7 mouse cellular contexts compared by ENCODE assay signal in genomic region chr13:22034443-22035266, GRCm38 (mm10). TPM values are rescaled to one million over a fixed set of nuclear protein-coding genes. Genes with fewer than 3 reads are reported as not detected.
DNase-seq lines count a peak whose midpoint lies in the region; ATAC-seq and TF ChIP-seq lines count a peak whose summit lies in the region.

No protein-coding gene starts in this region.

- peak overlapping the region; percentile 89 for H3K27ac ChIP-seq in forebrain, embryonic 13.5 days
- H3K27ac ChIP-seq in limb, embryonic 12.5 days: peak overlapping the region; percentile 94
- H3K27ac ChIP-seq in stomach, embryonic 14.5 days (ENCODE audit: low read length): peak overlapping the region; percentile 85

- TF ChIP-seq CTCF in E14TG2a.4 (conservative IDR thresholded peaks at IDR 0.05; ENCODE audit: low read length): no peak

- WGBS in forebrain, embryonic 13.5 days: under 1% methylated on average over 14 of the region's 14 CpGs
- WGBS in limb, embryonic 12.5 days: under 1% methylated on average over 14 of the region's 14 CpGs
- under 1% methylated on average over 11 of the region's 14 CpGs for WGBS in stomach, embryonic 14.5 days

- peak overlapping the region; percentile 77 for H3K4me3 ChIP-seq in E14TG2a.4 (replicated peaks; ENCODE audit: low read length)
- H3K4me3 ChIP-seq in forebrain, embryonic 13.5 days: peak overlapping the region; percentile 41
- H3K4me3 ChIP-seq in limb, embryonic 12.5 days (replicated peaks): peak overlapping the region; percentile 45
- H3K4me3 ChIP-seq in stomach, embryonic 14.5 days (ENCODE audit: low read depth, low read length): peak overlapping the region; percentile 32

- H3K4me2 ChIP-seq in forebrain, embryonic 13.5 days: peak overlapping the region; percentile 79
- H3K4me2 ChIP-seq in limb, embryonic 12.5 days: peak overlapping the region; percentile 69
- peak overlapping the region; percentile 66 for H3K4me2 ChIP-seq in stomach, embryonic 14.5 days (replicated peaks; ENCODE audit: low read depth, low read length)

- H3K4me1 ChIP-seq in E14TG2a.4 (replicated peaks; ENCODE audit: low read depth, low read length): peaks cover 55% of the 10 kb centered on the region
- H3K4me1 ChIP-seq in forebrain, embryonic 13.5 days: peaks cover 19% of the 10 kb centered on the region
- peaks cover 20% of the 10 kb centered on the region for H3K4me1 ChIP-seq in limb, embryonic 12.5 days (replicated peaks)
- peaks cover 5% of the 10 kb centered on the region; the same call in 1 of the 2 replicates for H3K4me1 ChIP-seq in stomach, embryonic 14.5 days (ENCODE audit: control insufficient read depth, insufficient read depth, low read length)

- ATAC-seq in forebrain, embryonic 13.5 days: peak; percentile 3; the same call in 1 of the 2 replicates
- ATAC-seq in limb, embryonic 12.5 days (ENCODE audit: insufficient number of reproducible peaks, insufficient read depth, low FRiP score, low TSS enrichment, low read depth): peak; percentile 1; the same call in 1 of the 2 replicates
- ATAC-seq in stomach, embryonic 14.5 days (ENCODE audit: insufficient number of reproducible peaks, insufficient read depth, low FRiP score, low read depth): no peak; the same call in 1 of the 2 replicates

- no peaks in the 10 kb centered on the region for H3K27me3 ChIP-seq in E14TG2a.4 (ENCODE audit: insufficient read depth, low read length)
- H3K27me3 ChIP-seq in forebrain, embryonic 13.5 days: no peaks in the 10 kb centered on the region
- no peaks in the 10 kb centered on the region for H3K27me3 ChIP-seq in limb, embryonic 12.5 days
- H3K27me3 ChIP-seq in stomach, embryonic 14.5 days (ENCODE audit: control insufficient read depth, insufficient read depth, low read length): no peaks in the 10 kb centered on the region

- H3K36me3 ChIP-seq in E14TG2a.4 (ENCODE audit: insufficient read depth, low read length): 0 out of 2 replicates have a peak, but pooled peaks cover 3% of the 10 kb centered on the region
- no peaks in the 10 kb centered on the region for H3K36me3 ChIP-seq in forebrain, embryonic 13.5 days (ENCODE audit: poor library complexity, severe bottlenecking)
- no peaks in the 10 kb centered on the region for H3K36me3 ChIP-seq in limb, embryonic 12.5 days
- H3K36me3 ChIP-seq in stomach, embryonic 14.5 days (ENCODE audit: control insufficient read depth, insufficient read depth, low read length): no peaks in the 10 kb centered on the region

- peak overlapping the region; percentile 71 for H3K9ac ChIP-seq in forebrain, embryonic 13.5 days
- peak overlapping the region; percentile 75 for H3K9ac ChIP-seq in limb, embryonic 12.5 days (replicated peaks)
- peak overlapping the region; percentile 47 for H3K9ac ChIP-seq in stomach, embryonic 14.5 days (replicated peaks; ENCODE audit: low read depth, low read length)

- H3K9me3 ChIP-seq in E14TG2a.4 (ENCODE audit: low read length): no peaks in the 10 kb centered on the region
- no peaks in the 10 kb centered on the region for H3K9me3 ChIP-seq in forebrain, embryonic 13.5 days (replicated peaks)
- no peaks in the 10 kb centered on the region for H3K9me3 ChIP-seq in limb, embryonic 12.5 days
- H3K9me3 ChIP-seq in stomach, embryonic 14.5 days (ENCODE audit: control insufficient read depth, low read depth, low read length): no peaks in the 10 kb centered on the region

- peak; percentile 61 for DNase-seq in 3T3-L1 (ENCODE audit: low read depth, low spot score)
- no peak for DNase-seq in spleen, postnatal 4 days (ENCODE audit: low spot score in 2 of 2)
- no peak for DNase-seq in cerebellum, adult 9-11 months

RNA-seq across cellular contexts. Expression of gene Hist1h2ah, which starts 0.7 kb away (rescaled TPM):
- polyA plus RNA-seq in forebrain, embryonic 13.5 days (2015; fragmentation: Nextera tagmentation; extraction: Ambion mirVana): 2.8 and 10.7 TPM in 2 replicates
- polyA plus RNA-seq in limb, embryonic 12.5 days (2016; fragmentation: Nextera tagmentation; extraction: Ambion mirVana): 24.8 and 50.4 TPM in 2 replicates
- polyA plus RNA-seq in stomach, embryonic 14.5 days (2014; fragmentation: Nextera tagmentation; extraction: Ambion mirVana): 10.3 and 12.7 TPM in 2 replicates

RNA-seq across cellular contexts. Expression of gene Hist1h2bk, which starts 1.0 kb away (rescaled TPM):
- 7.5 and 10.3 TPM in 2 replicates for polyA plus RNA-seq in forebrain, embryonic 13.5 days (2015; fragmentation: Nextera tagmentation; extraction: Ambion mirVana)
- polyA plus RNA-seq in limb, embryonic 12.5 days (2016; fragmentation: Nextera tagmentation; extraction: Ambion mirVana): 21.0 and 25.9 TPM in 2 replicates
- 7.0 and 7.5 TPM in 2 replicates for polyA plus RNA-seq in stomach, embryonic 14.5 days (2014; fragmentation: Nextera tagmentation; extraction: Ambion mirVana)

RNA-seq across cellular contexts. Expression of gene Hist1h4i, which starts 6.5 kb away (rescaled TPM):
- 42.8 and 45.2 TPM in 2 replicates for polyA plus RNA-seq in forebrain, embryonic 13.5 days (2015; fragmentation: Nextera tagmentation; extraction: Ambion mirVana)
- 30.3 and 34.1 TPM in 2 replicates for polyA plus RNA-seq in limb, embryonic 12.5 days (2016; fragmentation: Nextera tagmentation; extraction: Ambion mirVana)
- polyA plus RNA-seq in stomach, embryonic 14.5 days (2014; fragmentation: Nextera tagmentation; extraction: Ambion mirVana): 19.1 and 22.4 TPM in 2 replicates

RNA-seq across cellular contexts. Expression of gene Hist1h2ag, which starts 8.1 kb away (rescaled TPM):
- 60.3 and 62.0 TPM in 2 replicates for polyA plus RNA-seq in forebrain, embryonic 13.5 days (2015; fragmentation: Nextera tagmentation; extraction: Ambion mirVana)
- polyA plus RNA-seq in limb, embryonic 12.5 days (2016; fragmentation: Nextera tagmentation; extraction: Ambion mirVana): 119 and 120 TPM in 2 replicates
- 43.8 and 54.9 TPM in 2 replicates for polyA plus RNA-seq in stomach, embryonic 14.5 days (2014; fragmentation: Nextera tagmentation; extraction: Ambion mirVana)

RNA-seq across cellular contexts. Expression of gene Hist1h2bj, which starts 8.4 kb away (rescaled TPM):
- polyA plus RNA-seq in forebrain, embryonic 13.5 days (2015; fragmentation: Nextera tagmentation; extraction: Ambion mirVana): 13.3 and 13.9 TPM in 2 replicates
- 26.1 and 28.8 TPM in 2 replicates for polyA plus RNA-seq in limb, embryonic 12.5 days (2016; fragmentation: Nextera tagmentation; extraction: Ambion mirVana)
- 8.6 and 12.4 TPM in 2 replicates for polyA plus RNA-seq in stomach, embryonic 14.5 days (2014; fragmentation: Nextera tagmentation; extraction: Ambion mirVana)
